Mouse (Mus musculus): ENCODE data around the gene 4930442H23Rik.
"Not testable (repeated sequence)": the region's sequence is repeated elsewhere in the genome, so short reads cannot be mapped to it uniquely, and the experiment has no call there.

- TF ChIP-seq CTCF (IDR thresholded peaks at IDR 0.05; ENCODE audit: control insufficient read depth, insufficient read depth, insufficient read length): peak; percentile 17
- TF ChIP-seq USF1 (IDR thresholded peaks at IDR 0.05; ENCODE audit: low read depth); FOSL1 (IDR thresholded peaks at IDR 0.05; ENCODE audit: insufficient read depth, low read length, poor library complexity, severe bottlenecking); MYOG (IDR thresholded peaks at IDR 0.05; ENCODE audit: control insufficient read depth, extremely low read depth, insufficient read length): not testable (repeated sequence)
Observed at GRCm38 (mm10) chr10:81217267-81217666, 33.6 kb upstream of the 4930442H23Rik start.
